Mouse (Mus musculus): ENCODE measurements around the gene Nr1i2. TPM values are rescaled to one million over a fixed set of nuclear protein-coding genes. Genes with fewer than 3 reads are reported as not detected.
"Not testable (repeated sequence)": the region's sequence is repeated elsewhere in the genome, so short reads cannot be mapped to it uniquely, and the experiment has no call there.

Gene Nr1i2
- polyA plus RNA-seq, 1 experiment from 2014 or later, result not detected

DNA sequence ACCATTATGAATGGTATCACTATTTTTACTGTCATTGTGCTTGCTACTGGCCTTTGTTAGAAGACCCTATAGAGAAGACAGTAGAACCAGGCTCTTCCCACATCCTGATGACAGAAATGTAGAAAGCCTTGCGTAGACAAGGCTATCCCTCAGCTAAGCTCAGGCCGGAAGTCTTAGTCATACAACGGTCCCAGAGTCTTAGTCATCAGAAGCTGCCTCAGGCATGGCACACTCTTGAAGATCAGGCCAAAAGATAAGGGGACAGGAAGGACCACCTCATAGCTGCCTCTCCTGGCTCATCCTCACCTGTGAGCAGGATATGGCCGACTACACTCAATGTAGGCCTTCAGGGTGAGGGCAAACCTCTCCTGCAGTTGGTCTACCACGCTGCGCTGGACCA, 44.2 kb downstream of the Nr1i2 start:
- Histone ChIP-seq H3K9ac (no peak overlapping the region), H3K36me3 (no peaks in the 10 kb centered on the region), H3K27me3 (no peaks in the 10 kb centered on the region), H3K4me1 (peaks cover 14% of the 10 kb centered on the region), H3K9me3 (no peaks in the 10 kb centered on the region), H3K4me3 (no peak overlapping the region), H3K27ac (no peak overlapping the region), H3K4me2 (replicated peaks) (no peak overlapping the region)
- ATAC-seq (ENCODE audit: insufficient number of reproducible peaks, insufficient read depth, low FRiP score, low TSS enrichment), result no peak
- WGBS, result 94% methylated on average over 6 of the region's 6 CpGs

DNA sequence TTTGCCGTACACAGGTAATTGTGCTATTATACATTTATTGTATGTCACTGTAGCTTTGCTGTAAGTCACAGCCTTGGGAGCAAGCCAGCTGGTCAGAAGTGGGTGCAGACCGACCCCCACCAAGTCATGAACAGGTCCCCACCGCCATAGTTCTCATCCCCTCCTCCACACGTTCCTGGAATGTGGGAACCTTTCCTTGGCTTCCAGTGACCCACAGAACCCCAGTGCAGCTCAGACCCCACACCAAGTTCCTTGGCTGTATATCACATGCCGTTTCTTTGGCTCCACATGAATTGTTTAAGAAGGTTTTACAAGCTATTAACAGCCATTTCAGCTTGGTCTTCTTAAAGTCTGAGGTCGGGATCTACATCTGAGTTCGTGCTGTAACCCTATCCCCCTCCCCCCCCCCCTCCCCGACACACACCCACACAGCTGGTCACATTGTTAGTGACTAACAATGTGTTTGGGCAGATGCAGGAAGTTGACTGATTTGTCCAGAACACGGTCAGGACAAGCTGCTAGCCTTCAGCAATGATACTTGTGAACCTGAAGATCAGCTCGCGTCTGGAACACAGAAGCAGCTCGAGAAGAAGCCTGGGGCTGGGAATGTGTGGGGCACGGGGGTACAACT, 46.2 kb downstream of the Nr1i2 start:
- no peak for ATAC-seq (ENCODE audit: insufficient number of reproducible peaks, insufficient read depth, low FRiP score, low TSS enrichment)
- no peak overlapping the region for H3K9ac ChIP-seq

DNA sequence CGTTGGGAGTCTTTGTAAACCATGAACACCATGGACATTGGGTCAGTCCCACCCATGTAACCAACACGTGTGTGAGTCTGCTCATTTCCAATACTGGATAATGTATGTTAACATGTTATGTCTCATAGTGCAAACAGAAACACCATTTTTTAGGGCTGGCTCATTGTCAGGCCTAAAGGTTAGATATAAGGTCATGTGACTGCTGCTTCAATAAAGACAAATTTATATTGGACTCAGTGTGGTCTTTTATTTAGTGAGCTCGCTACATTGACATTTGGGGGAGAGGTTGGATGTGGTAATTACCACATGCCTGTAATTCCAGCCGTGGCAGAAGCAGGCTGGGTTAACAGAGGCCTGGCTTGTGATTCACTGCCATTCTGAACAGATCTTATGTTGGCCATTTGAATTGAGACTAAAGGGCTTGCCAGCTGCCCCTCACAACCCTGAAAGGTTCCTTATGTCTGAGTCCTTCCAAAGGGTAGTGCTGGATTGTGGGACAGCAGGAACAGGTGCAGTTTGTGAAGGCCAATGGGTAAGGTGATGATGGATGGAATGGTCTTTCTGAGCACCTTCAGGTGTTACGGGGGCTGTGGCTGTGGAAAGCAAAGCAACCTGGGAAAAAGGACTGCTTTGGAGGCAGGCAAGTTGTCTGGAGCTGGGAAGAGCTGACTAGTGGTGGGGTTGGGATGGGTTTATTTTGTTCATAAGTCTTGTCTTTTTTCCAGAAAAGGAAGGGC, 48.6 kb downstream of the Nr1i2 start:
- H3K4me1 ChIP-seq, result peaks cover 14% of the 10 kb centered on the region
- no peak overlapping the region for H3K4me2 ChIP-seq (replicated peaks)
- H3K36me3 ChIP-seq, result 0 out of 2 replicates have a peak, but pooled peaks cover 2% of the 10 kb centered on the region
- H3K9ac ChIP-seq, result no peak overlapping the region
- H3K27ac ChIP-seq, result no peak overlapping the region
- no peak for ATAC-seq (ENCODE audit: insufficient number of reproducible peaks, insufficient read depth, low FRiP score, low TSS enrichment)
- H3K27me3 ChIP-seq, result no peaks in the 10 kb centered on the region
- WGBS, result 72% methylated on average over 5 of the region's 5 CpGs
- H3K4me3 ChIP-seq, result no peak overlapping the region
- no peaks in the 10 kb centered on the region for H3K9me3 ChIP-seq

More for the DNA sequence above, 46.2 kb downstream of the Nr1i2 start:
- Histone ChIP-seq H3K27me3 (no peaks in the 10 kb centered on the region), H3K36me3 (no peaks in the 10 kb centered on the region), H3K4me2 (replicated peaks) (peak overlapping the region; percentile 11; the same call in 1 of the 2 replicates), H3K4me3 (no peak overlapping the region), H3K9me3 (no peaks in the 10 kb centered on the region), H3K4me1 (peaks cover 14% of the 10 kb centered on the region), H3K27ac (no peak overlapping the region)
- 38% methylated on average over 13 of the region's 13 CpGs for WGBS

DNA sequence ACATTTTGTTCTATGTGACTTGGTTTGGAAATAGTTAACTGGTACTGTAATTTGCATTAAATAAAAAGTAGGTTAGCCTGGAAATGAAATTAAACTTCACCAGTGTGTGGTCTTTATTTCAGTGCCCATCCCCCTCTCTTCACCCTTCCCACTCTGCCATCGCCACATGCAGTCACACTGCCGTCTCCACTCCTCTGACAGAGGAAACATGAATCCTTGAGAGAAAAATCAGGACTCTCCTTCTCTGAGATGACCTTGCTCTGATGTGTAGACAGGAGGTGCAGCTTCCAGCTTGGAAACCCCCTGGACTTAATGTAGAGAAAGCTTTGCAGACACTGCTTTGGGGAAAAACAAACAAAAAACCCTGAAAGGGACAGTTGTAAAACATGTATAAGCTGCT, 49.2 kb downstream of the Nr1i2 start:
- Histone ChIP-seq H3K36me3 (peaks cover 2% of the 10 kb centered on the region; the same call in 1 of the 2 replicates), H3K4me3 (no peak overlapping the region), H3K4me1 (peaks cover 14% of the 10 kb centered on the region), H3K27me3 (no peaks in the 10 kb centered on the region), H3K9me3 (no peaks in the 10 kb centered on the region), H3K9ac (no peak overlapping the region), H3K27ac (no peak overlapping the region), H3K4me2 (replicated peaks) (no peak overlapping the region)
- ATAC-seq (ENCODE audit: insufficient number of reproducible peaks, insufficient read depth, low FRiP score, low TSS enrichment), result no peak
- 41% methylated on average over 2 of the region's 2 CpGs for WGBS

DNA sequence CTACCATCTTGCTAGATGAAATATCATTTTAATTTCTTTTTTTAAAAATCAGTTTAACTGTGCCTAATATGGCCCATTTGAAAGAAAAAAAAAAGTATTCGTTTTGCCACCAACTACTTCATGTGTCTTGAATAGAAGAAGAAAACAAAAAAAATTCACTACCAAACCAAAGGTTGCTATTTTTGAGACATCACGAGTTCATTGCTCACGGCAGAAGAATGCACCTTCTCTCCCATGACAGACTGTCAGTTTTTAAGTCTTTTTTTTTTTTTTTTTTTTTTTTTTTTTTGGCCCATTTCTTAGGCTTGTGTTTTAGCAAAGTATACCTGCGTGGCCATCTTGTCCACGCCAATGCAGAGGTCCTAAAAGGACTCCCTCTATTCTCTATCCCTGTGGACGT, 50.5 kb downstream of the Nr1i2 start:
- ATAC-seq (ENCODE audit: insufficient number of reproducible peaks, insufficient read depth, low FRiP score, low TSS enrichment), result no peak
- Histone ChIP-seq H3K9me3 (no peaks in the 10 kb centered on the region), H3K4me1 (peaks cover 13% of the 10 kb centered on the region), H3K4me2 (replicated peaks) (no peak overlapping the region), H3K4me3 (no peak overlapping the region), H3K36me3 (peaks cover 8% of the 10 kb centered on the region; the same call in 1 of the 2 replicates), H3K27me3 (no peaks in the 10 kb centered on the region), H3K9ac (no peak overlapping the region), H3K27ac (no peak overlapping the region)
- 86% methylated on average over 6 of the region's 6 CpGs for WGBS

DNA sequence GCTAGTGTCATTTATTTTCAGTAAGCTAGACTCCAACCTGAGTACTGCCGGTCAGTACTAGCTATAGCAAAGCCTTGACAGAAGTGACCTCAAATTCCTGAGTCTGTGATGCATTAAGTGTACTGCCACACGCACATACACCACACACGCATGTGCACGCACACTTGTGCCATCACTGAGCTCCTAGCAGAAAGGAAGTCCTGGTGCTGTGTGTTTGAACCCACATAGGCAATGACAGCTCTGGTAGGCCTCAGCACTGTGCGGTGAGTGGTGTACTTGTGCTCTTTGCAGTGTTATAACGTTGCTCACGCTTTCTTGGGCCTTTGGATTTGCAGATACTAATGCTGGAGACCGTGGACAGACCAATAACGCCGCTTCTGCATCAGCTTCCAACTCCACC, 54.5 kb downstream of the Nr1i2 start:
- peaks cover 13% of the 10 kb centered on the region; the same call in 1 of the 2 replicates for H3K36me3 ChIP-seq
- no peak for ATAC-seq (ENCODE audit: insufficient number of reproducible peaks, insufficient read depth, low FRiP score, low TSS enrichment)

DNA sequence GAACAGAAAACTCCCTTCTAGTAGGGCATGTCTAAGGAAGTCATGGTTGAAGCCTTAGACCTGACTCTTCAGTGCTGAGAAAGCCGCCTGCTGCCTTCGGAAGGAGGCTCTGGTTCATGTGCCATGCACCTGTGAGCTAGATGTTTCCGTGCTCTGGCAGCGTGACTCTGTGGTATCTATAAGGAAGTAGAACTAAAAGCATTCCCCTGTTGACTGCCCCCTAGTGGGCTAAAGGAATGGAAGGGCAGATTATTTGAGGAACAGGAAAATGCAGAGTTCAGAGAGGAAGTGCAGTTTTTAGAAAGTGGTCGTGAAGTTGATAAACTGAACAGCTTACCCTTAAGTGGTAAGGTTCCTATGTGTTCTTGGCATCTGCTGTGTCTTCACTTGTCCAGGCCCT, 54.9 kb downstream of the Nr1i2 start:
- Histone ChIP-seq H3K27me3 (no peaks in the 10 kb centered on the region), H3K4me2 (replicated peaks) (no peak overlapping the region), H3K9me3 (no peaks in the 10 kb centered on the region), H3K4me3 (no peak overlapping the region), H3K9ac (no peak overlapping the region), H3K4me1 (no peaks in the 10 kb centered on the region), H3K27ac (no peak overlapping the region), H3K36me3 (peaks cover 13% of the 10 kb centered on the region; the same call in 1 of the 2 replicates)
- 84% methylated on average over 5 of the region's 5 CpGs for WGBS
- no peak for ATAC-seq (ENCODE audit: insufficient number of reproducible peaks, insufficient read depth, low FRiP score, low TSS enrichment)

More for the DNA sequence above, 54.5 kb downstream of the Nr1i2 start:
- Histone ChIP-seq H3K4me2 (replicated peaks) (no peak overlapping the region), H3K4me1 (no peaks in the 10 kb centered on the region), H3K4me3 (no peak overlapping the region), H3K9me3 (no peaks in the 10 kb centered on the region), H3K9ac (no peak overlapping the region), H3K27me3 (no peaks in the 10 kb centered on the region), H3K27ac (no peak overlapping the region)
- WGBS, result 97% methylated on average over 10 of the region's 10 CpGs

DNA sequence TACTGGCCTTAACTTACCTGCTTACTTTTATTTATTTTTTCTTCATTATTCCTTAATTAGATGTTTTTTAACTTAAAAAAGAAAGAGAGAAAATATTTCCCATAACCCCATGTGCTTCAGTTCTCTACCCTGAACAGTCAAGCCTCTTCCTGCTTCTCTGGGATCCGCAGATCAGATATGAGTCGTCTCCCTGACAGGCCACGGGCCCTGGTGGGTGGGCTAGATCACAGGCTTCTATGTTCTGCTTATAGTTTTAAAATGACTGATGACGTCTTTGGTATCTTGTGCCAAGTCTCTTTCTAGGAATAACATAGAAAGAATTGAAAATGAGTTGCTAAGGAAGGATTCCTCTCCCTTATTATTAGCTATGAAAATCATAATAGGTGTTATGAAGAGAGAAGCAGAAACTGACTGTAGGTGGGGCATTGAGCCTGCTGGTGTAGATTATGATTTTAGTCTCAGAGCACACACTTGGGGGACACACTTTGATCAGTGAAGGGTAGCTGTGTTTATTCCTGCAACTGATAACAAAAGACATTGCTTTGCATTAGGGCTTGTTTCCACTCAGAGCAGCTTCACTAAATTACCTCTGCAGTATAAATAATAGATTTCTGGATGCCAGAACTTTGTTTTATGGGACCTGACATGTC, 57.6 kb downstream of the Nr1i2 start:
- Histone ChIP-seq H3K27ac (no peak overlapping the region), H3K27me3 (no peaks in the 10 kb centered on the region), H3K4me2 (replicated peaks) (no peak overlapping the region), H3K9ac (no peak overlapping the region), H3K36me3 (peaks cover 11% of the 10 kb centered on the region; the same call in 1 of the 2 replicates), H3K9me3 (no peaks in the 10 kb centered on the region), H3K4me1 (no peaks in the 10 kb centered on the region), H3K4me3 (no peak overlapping the region)
- WGBS, result 78% methylated on average over 4 of the region's 4 CpGs
- no peak for ATAC-seq (ENCODE audit: insufficient number of reproducible peaks, insufficient read depth, low FRiP score, low TSS enrichment)

DNA sequence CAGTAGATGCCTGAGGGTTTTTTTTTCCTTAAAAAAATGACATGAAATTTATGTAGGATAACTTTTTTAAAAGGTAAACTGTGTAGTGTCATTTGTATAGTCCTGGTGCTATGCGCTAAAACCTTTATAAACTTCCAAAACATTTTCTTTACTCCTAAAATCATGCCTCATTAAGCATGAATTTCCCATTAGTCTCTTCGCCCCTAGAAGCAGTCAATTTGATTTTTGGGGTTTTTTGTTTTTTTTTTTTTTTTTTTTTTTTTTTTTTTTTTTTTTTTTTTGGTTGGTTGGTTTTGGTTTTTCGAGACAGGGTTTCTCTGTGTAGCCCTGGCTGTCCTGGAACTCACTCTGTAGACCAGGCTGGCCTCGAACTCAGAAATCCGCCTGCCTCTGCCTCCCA, 72.1 kb downstream of the Nr1i2 start:
- ATAC-seq (ENCODE audit: insufficient number of reproducible peaks, insufficient read depth, low FRiP score, low TSS enrichment), result not testable (repeated sequence)
- 93% methylated on average over 5 of the region's 5 CpGs for WGBS

DNA sequence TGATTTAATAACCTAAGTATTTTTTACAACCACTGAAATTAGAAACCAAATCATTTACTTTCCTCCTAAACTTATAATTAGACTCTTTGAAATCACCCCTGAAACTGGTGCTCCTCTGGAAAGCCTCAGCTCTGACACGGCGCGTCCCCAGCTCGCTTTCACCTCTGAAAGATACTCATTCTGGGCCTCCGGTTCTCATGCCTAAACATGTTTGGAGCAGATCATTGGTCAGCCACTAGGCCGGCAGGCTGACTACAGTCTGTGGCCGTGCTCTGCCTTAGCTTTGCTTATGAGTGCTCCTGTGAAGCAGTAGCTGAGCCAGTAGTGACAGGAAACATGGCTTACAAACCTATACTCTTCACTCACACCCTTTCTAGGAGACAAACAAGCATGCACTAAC, 89.4 kb downstream of the Nr1i2 start:
- Histone ChIP-seq H3K9me3 (no peaks in the 10 kb centered on the region), H3K27me3 (no peaks in the 10 kb centered on the region), H3K4me2 (replicated peaks) (no peak overlapping the region), H3K36me3 (peaks cover 35% of the 10 kb centered on the region), H3K9ac (no peak overlapping the region), H3K4me1 (no peaks in the 10 kb centered on the region), H3K27ac (no peak overlapping the region), H3K4me3 (no peak overlapping the region)
- 89% methylated on average over 7 of the region's 7 CpGs for WGBS
- ATAC-seq (ENCODE audit: insufficient number of reproducible peaks, insufficient read depth, low FRiP score, low TSS enrichment), result no peak

More for the DNA sequence above, 72.1 kb downstream of the Nr1i2 start:
- H3K4me2 ChIP-seq (replicated peaks); H3K9ac ChIP-seq; H3K4me1 ChIP-seq; H3K4me3 ChIP-seq; H3K9me3 ChIP-seq; H3K27ac ChIP-seq; H3K27me3 ChIP-seq: not testable (repeated sequence)
- peaks cover 37% of the 10 kb centered on the region for H3K36me3 ChIP-seq
